Mouse (Mus musculus) neural tube, embryonic 13.5 days (tissue): ENCODE results near the gene Hist1h1a. TPM values are rescaled to one million over a fixed set of nuclear protein-coding genes. Genes with fewer than 3 reads are reported as not detected.
A peak's percentile ranks its signal among the peaks of the same experiment; 100 is the strongest.
"Not testable (repeated sequence)": the region's sequence is repeated elsewhere in the genome, so short reads cannot be mapped to it uniquely, and the experiment has no call there.

Experiments
- ATAC-seq: fragments of 200-750 bp; cut with Nextera tagmentation; 2 replicates; pipeline ENCODE4 v1.8.0; 2017; ENCODE audit warnings: low read depth, mild to moderate bottlenecking, moderate TSS enrichment, moderate library complexity
- H3K27ac ChIP-seq: fragments of 300-500 bp; sonication (generic); replicated peaks from 2 replicates; pipeline ENCODE4 v1.5.1; 2015; ENCODE audit warnings: moderate library complexity, mild to moderate bottlenecking, inconsistent platforms
- H3K27me3 ChIP-seq: fragments of 300-500 bp; sonication (generic); 2 replicates; pipeline ENCODE4 v1.6.1; 2015; ENCODE audit warnings: mild to moderate bottlenecking, inconsistent platforms
- H3K36me3 ChIP-seq: fragments of 300-500 bp; sonication (generic); 2 replicates; pipeline ENCODE4 v1.6.1; 2015; ENCODE audit warnings: mild to moderate bottlenecking, inconsistent platforms
- H3K4me1 ChIP-seq: fragments of 300-500 bp; sonication (generic); replicated peaks from 2 replicates; pipeline ENCODE4 v1.6.1; 2015; ENCODE audit warnings: inconsistent platforms
- H3K4me2 ChIP-seq: fragments of 300-500 bp; sonication (generic); 2 replicates; pipeline ENCODE4 v1.6.1; 2015; ENCODE audit warnings: inconsistent platforms, mild to moderate bottlenecking, moderate library complexity
- H3K4me3 ChIP-seq: fragments of 300-500 bp; sonication (generic); 2 replicates; pipeline ENCODE4 v1.5.1; 2015; ENCODE audit warnings: mild to moderate bottlenecking, inconsistent platforms
- H3K9ac ChIP-seq: fragments of 300-500 bp; sonication (generic); 2 replicates; pipeline ENCODE4 v1.6.1; 2015; ENCODE audit warnings: moderate library complexity, mild to moderate bottlenecking, inconsistent platforms
- H3K9me3 ChIP-seq: fragments of 300-500 bp; sonication (generic); 2 replicates; pipeline ENCODE4 v1.6.1; 2016; ENCODE audit warnings: inconsistent platforms
- WGBS: fragments of 180-500 bp; shearing (Covaris S2); methylation state at CpG from one replicate; pipeline ENCODE4 v1.1.7; 2015; 5-methylcytosine and 5-hydroxymethylcytosine counted together
- polyA plus RNA-seq: library from polyadenylated mRNA; unstranded; fragments of >200 nt; fragmentation: Nextera tagmentation; extraction: Ambion mirVana; gene quantifications from 2 replicates; pipeline ENCODE4 v1.2.1, GENCODE M21; 2015

The Hist1h1a gene
- polyA plus RNA-seq = not detected in 2 replicates

GRCm38 (mm10) chr13:23763586-23764323 is at the start of gene Hist1h1a:
Gene Hist1h1a (plus strand): TSS chr13:23763666.
- peak within 1 kb of the TSS; percentile 59 for H3K4me3 ChIP-seq
- peak; percentile 74 for ATAC-seq
- H3K36me3 ChIP-seq = no peaks in the 10 kb centered on the region
- H3K4me1 ChIP-seq = peaks cover 29% of the 10 kb centered on the region
- peak within 1 kb of the TSS; percentile 80 for H3K9ac ChIP-seq
- 3% methylated on average over 34 of the region's 34 CpGs for WGBS
- H3K27me3 ChIP-seq = no peaks in the 10 kb centered on the region
- H3K27ac ChIP-seq = peak within 1 kb of the TSS; percentile 90
- peak within 1 kb of the TSS; percentile 79 for H3K4me2 ChIP-seq
- H3K9me3 ChIP-seq = no peaks in the 10 kb centered on the region

DNA sequence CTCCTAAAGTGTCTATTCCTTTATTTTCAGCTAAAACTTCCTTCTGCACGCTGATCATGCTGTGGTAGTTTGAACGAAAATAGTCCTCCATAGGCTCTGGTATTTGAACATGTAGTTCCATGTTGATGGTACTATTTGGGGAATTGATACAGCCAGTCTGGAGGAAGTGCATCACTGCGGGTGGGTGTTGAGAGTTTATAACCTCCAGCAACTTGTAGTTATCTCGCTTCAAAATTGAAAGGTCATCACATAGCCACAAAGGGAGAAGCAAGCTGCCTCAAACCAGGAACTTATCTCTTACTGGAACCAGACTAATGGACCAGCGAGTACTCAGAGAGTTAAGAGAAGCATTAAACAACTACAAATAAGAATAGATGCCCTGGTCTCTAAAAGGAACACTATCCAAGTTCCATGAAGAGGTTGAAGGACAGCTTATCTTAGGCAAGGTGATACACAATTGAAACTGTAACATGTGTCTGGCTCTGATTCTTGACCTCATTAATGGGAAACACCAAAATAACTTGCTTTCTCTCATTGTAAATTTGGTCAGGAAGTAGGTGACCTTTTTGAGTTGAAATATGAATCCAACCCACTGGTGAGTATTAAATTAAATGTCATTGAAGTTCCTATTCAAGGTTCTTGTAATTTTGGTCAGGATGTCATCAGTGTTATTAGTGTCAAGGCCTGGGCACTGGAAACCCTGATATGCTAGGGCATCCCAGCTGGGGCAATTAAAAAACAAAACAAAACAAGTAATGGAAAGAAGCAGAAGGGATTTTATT is 47.0 kb upstream of the Hist1h1a start:
- no peaks in the 10 kb centered on the region for H3K9me3 ChIP-seq
- no peak overlapping the region for H3K9ac ChIP-seq
- H3K36me3 ChIP-seq = no peaks in the 10 kb centered on the region
- no peak for ATAC-seq
- H3K4me1 ChIP-seq = 0 out of 2 replicates have a peak, but pooled peaks cover 5% of the 10 kb centered on the region
- H3K27me3 ChIP-seq = 0 out of 2 replicates have a peak, but pooled peaks cover 2% of the 10 kb centered on the region
- H3K4me2 ChIP-seq = no peak overlapping the region
- no peak overlapping the region for H3K27ac ChIP-seq
- 86% methylated on average over 5 of the region's 5 CpGs for WGBS
- H3K4me3 ChIP-seq = no peak overlapping the region

DNA sequence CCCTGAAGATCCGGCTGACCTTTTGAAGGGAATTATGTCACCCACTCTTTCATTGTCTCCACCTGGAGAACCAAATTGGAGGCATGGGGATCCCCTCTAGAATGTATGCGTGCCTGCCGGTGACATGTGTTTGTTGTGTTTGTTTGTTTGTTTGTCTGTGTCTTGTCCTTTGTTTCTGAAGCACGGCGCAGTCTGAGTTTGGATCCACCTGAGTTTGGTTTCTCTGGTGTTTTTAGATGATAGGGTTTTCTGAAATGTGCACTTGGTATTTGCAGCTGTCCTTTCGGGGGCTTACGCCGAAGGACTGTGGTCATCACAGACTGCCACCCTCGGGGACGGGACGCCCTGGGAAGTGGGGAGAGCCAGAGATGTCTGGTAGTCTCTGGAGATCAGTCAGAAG is 46.3 kb upstream of the Hist1h1a start:
- 65% methylated on average over 11 of the region's 11 CpGs for WGBS
- H3K36me3 ChIP-seq = no peaks in the 10 kb centered on the region
- no peak for ATAC-seq
- no peaks in the 10 kb centered on the region for H3K27me3 ChIP-seq
- H3K4me2 ChIP-seq = no peak overlapping the region
- no peak overlapping the region for H3K27ac ChIP-seq
- H3K4me3 ChIP-seq = no peak overlapping the region
- no peak overlapping the region for H3K9ac ChIP-seq
- H3K9me3 ChIP-seq = no peaks in the 10 kb centered on the region
- 0 out of 2 replicates have a peak, but pooled peaks cover 5% of the 10 kb centered on the region for H3K4me1 ChIP-seq

GRCm38 (mm10) chr13:23717593-23718245 is 45.7 kb upstream of the Hist1h1a start:
- H3K36me3 ChIP-seq, H3K9me3 ChIP-seq, H3K4me3 ChIP-seq, H3K4me1 ChIP-seq, H3K9ac ChIP-seq, H3K4me2 ChIP-seq, H3K27me3 ChIP-seq, H3K27ac ChIP-seq, ATAC-seq: not testable (repeated sequence)
- WGBS = 25% methylated on average over 2 of the region's 2 CpGs

GRCm38 (mm10) chr13:23724239-23724638 is 39.2 kb upstream of the Hist1h1a start:
- no peaks in the 10 kb centered on the region for H3K27me3 ChIP-seq
- H3K9me3 ChIP-seq = no peaks in the 10 kb centered on the region
- no peaks in the 10 kb centered on the region for H3K36me3 ChIP-seq
- no peak overlapping the region for H3K4me2 ChIP-seq
- H3K27ac ChIP-seq = no peak overlapping the region
- no peak overlapping the region for H3K9ac ChIP-seq
- no peak overlapping the region for H3K4me3 ChIP-seq
- no peaks in the 10 kb centered on the region for H3K4me1 ChIP-seq
- no peak for ATAC-seq
- WGBS = 88% methylated on average over 4 of the region's 4 CpGs

- H3K9me3 ChIP-seq = no peaks in the 10 kb centered on the region
- ATAC-seq = no peak
- no peaks in the 10 kb centered on the region for H3K27me3 ChIP-seq
- no peak overlapping the region for H3K4me3 ChIP-seq
- 60% methylated on average over 1 of the region's 1 CpGs for WGBS
- H3K27ac ChIP-seq = no peak overlapping the region
- no peak overlapping the region for H3K4me2 ChIP-seq
- H3K4me1 ChIP-seq = no peaks in the 10 kb centered on the region
- no peaks in the 10 kb centered on the region for H3K36me3 ChIP-seq
- no peak overlapping the region for H3K9ac ChIP-seq
Measured at GRCm38 (mm10) chr13:23725213-23725612, 38.3 kb upstream of the Hist1h1a start.

DNA sequence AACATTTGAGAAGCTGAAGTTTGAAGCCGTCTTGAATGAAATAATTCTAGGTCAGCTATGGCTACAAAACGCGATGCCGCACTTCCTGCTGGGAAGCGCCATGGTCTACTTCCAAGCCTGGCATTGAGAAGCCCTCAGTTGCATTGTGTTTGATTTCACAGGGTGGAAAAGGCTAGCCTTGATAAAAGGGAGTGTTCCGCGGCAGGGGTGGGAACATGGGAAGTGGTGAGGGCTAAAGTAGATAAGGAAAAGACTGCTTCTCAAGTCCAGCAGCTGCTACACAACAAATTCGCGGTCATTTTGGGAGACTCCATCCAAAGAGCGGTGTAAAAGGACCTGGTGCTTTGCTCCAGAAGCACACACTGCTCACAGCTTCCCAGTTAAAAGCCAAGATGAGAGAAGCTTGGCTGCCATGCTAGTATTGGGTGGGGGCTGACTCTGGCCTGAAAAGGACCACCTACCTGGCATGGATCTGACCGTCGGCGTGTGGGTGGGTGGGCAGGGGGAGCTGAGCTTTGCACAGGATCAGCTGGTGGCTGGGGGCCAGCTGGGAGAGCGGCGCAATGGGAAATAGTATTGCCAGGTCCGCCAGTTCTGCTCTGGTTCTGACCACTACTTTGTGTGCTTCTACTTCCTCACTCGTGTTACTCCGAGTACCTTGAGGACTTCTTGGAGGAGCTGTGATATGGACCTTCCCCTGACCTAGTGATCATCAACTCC is 34.8 kb upstream of the Hist1h1a start:
- ATAC-seq = no peak
- H3K27ac ChIP-seq = no peak overlapping the region
- H3K36me3 ChIP-seq = no peaks in the 10 kb centered on the region
- H3K4me3 ChIP-seq = no peak overlapping the region
- H3K27me3 ChIP-seq = no peaks in the 10 kb centered on the region
- 91% methylated on average over 18 of the region's 18 CpGs for WGBS
- no peaks in the 10 kb centered on the region for H3K4me1 ChIP-seq
- H3K9ac ChIP-seq = no peak overlapping the region
- no peaks in the 10 kb centered on the region for H3K9me3 ChIP-seq
- no peak overlapping the region for H3K4me2 ChIP-seq

GRCm38 (mm10) chr13:23729192-23729525 is 34.3 kb upstream of the Hist1h1a start:
- no peaks in the 10 kb centered on the region for H3K9me3 ChIP-seq
- no peak overlapping the region for H3K9ac ChIP-seq
- WGBS = 94% methylated on average over 9 of the region's 9 CpGs
- H3K36me3 ChIP-seq = no peaks in the 10 kb centered on the region
- ATAC-seq = no peak
- H3K27me3 ChIP-seq = no peaks in the 10 kb centered on the region
- H3K27ac ChIP-seq = no peak overlapping the region
- no peak overlapping the region for H3K4me2 ChIP-seq
- no peaks in the 10 kb centered on the region for H3K4me1 ChIP-seq
- no peak overlapping the region for H3K4me3 ChIP-seq

- H3K4me2 ChIP-seq = no peak overlapping the region
- no peak for ATAC-seq
- no peaks in the 10 kb centered on the region for H3K9me3 ChIP-seq
- no peak overlapping the region for H3K4me3 ChIP-seq
- H3K27ac ChIP-seq = no peak overlapping the region
- no peaks in the 10 kb centered on the region for H3K4me1 ChIP-seq
- H3K36me3 ChIP-seq = no peaks in the 10 kb centered on the region
- H3K27me3 ChIP-seq = no peaks in the 10 kb centered on the region
- H3K9ac ChIP-seq = no peak overlapping the region
- 90% methylated on average over 5 of the region's 5 CpGs for WGBS
Measured at GRCm38 (mm10) chr13:23729706-23730105, 33.8 kb upstream of the Hist1h1a start.

- WGBS = 37% methylated on average over 8 of the region's 8 CpGs
- Histone ChIP-seq H3K27ac (no peak overlapping the region), H3K9ac (no peak overlapping the region), H3K4me1 (no peaks in the 10 kb centered on the region), H3K36me3 (no peaks in the 10 kb centered on the region), H3K4me3 (no peak overlapping the region), H3K4me2 (no peak overlapping the region), H3K9me3 (no peaks in the 10 kb centered on the region), H3K27me3 (no peaks in the 10 kb centered on the region)
- ATAC-seq = no peak
Measured at GRCm38 (mm10) chr13:23730479-23730878, 33.0 kb upstream of the Hist1h1a start.

DNA sequence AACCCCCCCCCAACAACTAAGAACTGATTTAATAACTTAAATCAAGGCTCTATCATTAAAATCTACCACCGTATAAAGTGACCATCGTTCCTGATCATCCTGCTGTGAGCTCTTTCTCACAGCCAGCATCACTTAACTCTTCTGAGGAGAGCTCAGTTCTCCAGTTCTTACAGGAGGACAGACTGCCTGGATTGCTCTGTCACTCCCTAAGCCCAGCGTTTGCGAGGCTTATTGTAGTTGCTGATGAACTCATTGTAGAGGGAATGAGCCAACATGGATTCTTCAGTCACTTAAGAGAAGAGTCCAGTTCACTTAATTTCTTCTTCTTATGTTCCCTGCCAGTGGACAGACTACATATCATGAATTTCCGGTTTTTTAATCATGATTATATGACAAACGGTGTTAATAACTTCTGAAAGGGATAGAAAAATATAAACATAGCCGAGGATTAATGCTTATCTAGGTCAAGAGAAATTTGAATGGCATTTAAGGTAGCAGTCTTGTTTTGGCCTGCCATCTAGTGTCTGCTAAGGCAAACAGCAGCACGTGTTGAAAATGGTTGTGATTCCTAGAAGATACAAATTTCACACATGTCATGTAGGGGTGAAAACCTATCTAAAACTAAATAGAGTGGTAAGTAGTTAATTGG is 31.2 kb upstream of the Hist1h1a start:
- Histone ChIP-seq H3K36me3 (no peaks in the 10 kb centered on the region), H3K4me2 (no peak overlapping the region), H3K9me3 (no peaks in the 10 kb centered on the region), H3K4me3 (no peak overlapping the region), H3K27ac (no peak overlapping the region), H3K4me1 (no peaks in the 10 kb centered on the region), H3K9ac (no peak overlapping the region), H3K27me3 (no peaks in the 10 kb centered on the region)
- 26% methylated on average over 8 of the region's 8 CpGs for WGBS
- no peak for ATAC-seq
